Mouse (Mus musculus) liver, embryonic 16.5 days (tissue): ENCODE data around the gene Ccpg1. TPM values are rescaled to one million over a fixed set of nuclear protein-coding genes. Genes with fewer than 3 reads are reported as not detected.
A peak's percentile ranks its signal among the peaks of the same experiment; 100 is the strongest.

Source experiments
- ATAC-seq: fragments of 200-750 bp; cut with Nextera tagmentation; 2 replicates; pipeline ENCODE4 v1.8.0; 2017; ENCODE audit warnings: low read depth, mild to moderate bottlenecking, moderate number of reproducible peaks, moderate library complexity
- H3K27ac ChIP-seq: fragments of 300-500 bp; sonication (generic); 2 replicates; pipeline ENCODE4 v1.5.1; 2014; ENCODE audit warnings: mild to moderate bottlenecking, low read length
- H3K27me3 ChIP-seq: fragments of 300-500 bp; sonication (generic); 2 replicates; pipeline ENCODE4 v1.6.1; 2014; ENCODE audit warnings: low read depth, low read length, mixed read lengths; ENCODE audit not compliant: control insufficient read depth, insufficient read depth
- H3K36me3 ChIP-seq: fragments of 300-500 bp; sonication (generic); 2 replicates; pipeline ENCODE4 v1.6.1; 2014; ENCODE audit warnings: mild to moderate bottlenecking; ENCODE audit not compliant: control insufficient read depth, insufficient read depth
- H3K4me1 ChIP-seq: fragments of 300-500 bp; sonication (generic); 2 replicates; pipeline ENCODE4 v1.6.1; 2014; ENCODE audit warnings: low read depth, low read length, mixed read lengths; ENCODE audit not compliant: control insufficient read depth
- H3K4me2 ChIP-seq: fragments of 300-500 bp; sonication (generic); 2 replicates; pipeline ENCODE4 v1.6.1; 2014; ENCODE audit warnings: low read depth, low read length, mixed read lengths
- H3K4me3 ChIP-seq: fragments of 300-500 bp; sonication (generic); 2 replicates; pipeline ENCODE4 v1.5.1; 2014; ENCODE audit warnings: low read depth, mild to moderate bottlenecking, low read length
- H3K9ac ChIP-seq: fragments of 300-500 bp; sonication (generic); 2 replicates; pipeline ENCODE4 v1.6.1; 2014; ENCODE audit warnings: low read depth, low read length
- H3K9me3 ChIP-seq: fragments of 300-500 bp; sonication (generic); replicated peaks from 2 replicates; pipeline ENCODE4 v1.6.1; 2016; ENCODE audit warnings: low read length; ENCODE audit not compliant: control insufficient read depth
- WGBS: fragments of 180-500 bp; shearing (Covaris S2); extraction: QIAGEN DNeasy Blood & Tissue Kit; methylation state at CpG from one replicate; pipeline ENCODE4 v1.1.7; 2014; ENCODE audit not compliant: insufficient replicate concordance; 5-methylcytosine and 5-hydroxymethylcytosine counted together
- polyA plus RNA-seq: library from polyadenylated mRNA; unstranded; fragments of >200 nt; fragmentation: Nextera tagmentation; extraction: Ambion mirVana; gene quantifications from 2 replicates; pipeline ENCODE4 v1.2.1, GENCODE M21; 2015

Gene Ccpg1
- 11.3 and 13.3 TPM in 2 replicates for polyA plus RNA-seq

GRCm38 (mm10) chr9:72985250-72986220 is at the start of gene Ccpg1, which contains the start of gene Ccpg1os:
Gene Ccpg1, plus strand, starts transcription at chr9:72985429.
Gene Ccpg1os, minus strand, starts transcription at chr9:72985382.
- Histone ChIP-seq H3K9me3 (no peaks in the 10 kb centered on the region), H3K9ac (peak within 1 kb of the TSS; percentile 85), H3K4me1 (peaks cover 16% of the 10 kb centered on the region), H3K4me3 (peak within 1 kb of the TSS; percentile 91), H3K27ac (peak within 1 kb of the TSS; percentile 87), H3K36me3 (no peaks in the 10 kb centered on the region), H3K4me2 (peak within 1 kb of the TSS; percentile 97), H3K27me3 (no peaks in the 10 kb centered on the region)
- ATAC-seq, result peak; percentile 99
- WGBS, result under 1% methylated on average over 88 of the region's 88 CpGs

GRCm38 (mm10) chr9:72936301-72936700 is 48.9 kb upstream of the Ccpg1 start:
- no peak for ATAC-seq
- Histone ChIP-seq H3K4me3 (no peak overlapping the region), H3K27me3 (no peaks in the 10 kb centered on the region), H3K4me2 (no peak overlapping the region), H3K9me3 (no peaks in the 10 kb centered on the region), H3K27ac (no peak overlapping the region), H3K4me1 (no peaks in the 10 kb centered on the region), H3K9ac (no peak overlapping the region), H3K36me3 (no peaks in the 10 kb centered on the region)
- 57% methylated on average over 2 of the region's 2 CpGs for WGBS

GRCm38 (mm10) chr9:72943424-72943823 is 41.8 kb upstream of the Ccpg1 start:
- no peak overlapping the region for H3K4me2 ChIP-seq
- no peaks in the 10 kb centered on the region for H3K36me3 ChIP-seq
- no peak overlapping the region for H3K4me3 ChIP-seq
- H3K4me1 ChIP-seq, result no peaks in the 10 kb centered on the region
- no peak overlapping the region for H3K27ac ChIP-seq
- 51% methylated on average over 3 of the region's 3 CpGs for WGBS
- no peak overlapping the region for H3K9ac ChIP-seq
- H3K9me3 ChIP-seq, result no peaks in the 10 kb centered on the region
- no peak for ATAC-seq
- no peaks in the 10 kb centered on the region for H3K27me3 ChIP-seq

- ATAC-seq, result no peak
- Histone ChIP-seq H3K4me2 (no peak overlapping the region), H3K36me3 (no peaks in the 10 kb centered on the region), H3K9me3 (no peaks in the 10 kb centered on the region), H3K4me1 (no peaks in the 10 kb centered on the region), H3K4me3 (no peak overlapping the region), H3K27me3 (no peaks in the 10 kb centered on the region), H3K9ac (no peak overlapping the region), H3K27ac (no peak overlapping the region)
- WGBS, result 76% methylated on average over 13 of the region's 13 CpGs
Measured at GRCm38 (mm10) chr9:72944286-72944685, 40.9 kb upstream of the Ccpg1 start.

GRCm38 (mm10) chr9:72947010-72947409 is 38.2 kb upstream of the Ccpg1 start:
- Histone ChIP-seq H3K4me1 (no peaks in the 10 kb centered on the region), H3K27ac (no peak overlapping the region), H3K9ac (no peak overlapping the region), H3K36me3 (no peaks in the 10 kb centered on the region), H3K9me3 (no peaks in the 10 kb centered on the region), H3K4me3 (no peak overlapping the region), H3K4me2 (no peak overlapping the region), H3K27me3 (no peaks in the 10 kb centered on the region)
- no peak for ATAC-seq
- 58% methylated on average over 1 of the region's 1 CpGs for WGBS

- no peaks in the 10 kb centered on the region for H3K4me1 ChIP-seq
- no peak for ATAC-seq
Measured at GRCm38 (mm10) chr9:72949572-72949971, 35.7 kb upstream of the Ccpg1 start.

GRCm38 (mm10) chr9:72954746-72955145 is 30.5 kb upstream of the Ccpg1 start:
- Histone ChIP-seq H3K9me3 (no peaks in the 10 kb centered on the region), H3K4me3 (no peak overlapping the region), H3K4me2 (no peak overlapping the region), H3K27me3 (no peaks in the 10 kb centered on the region), H3K36me3 (no peaks in the 10 kb centered on the region), H3K4me1 (peaks cover 4% of the 10 kb centered on the region), H3K9ac (no peak overlapping the region), H3K27ac (no peak overlapping the region)
- WGBS, result 43% methylated on average over 2 of the region's 2 CpGs
- no peak for ATAC-seq

More at GRCm38 (mm10) chr9:72949572-72949971, 35.7 kb upstream of the Ccpg1 start:
- H3K36me3 ChIP-seq, result no peaks in the 10 kb centered on the region
- H3K9ac ChIP-seq, result no peak overlapping the region
- no peaks in the 10 kb centered on the region for H3K9me3 ChIP-seq
- H3K4me2 ChIP-seq, result no peak overlapping the region
- no peaks in the 10 kb centered on the region for H3K27me3 ChIP-seq
- 61% methylated on average over 7 of the region's 7 CpGs for WGBS
- H3K4me3 ChIP-seq, result no peak overlapping the region
- no peak overlapping the region for H3K27ac ChIP-seq

GRCm38 (mm10) chr9:72955546-72955945 is 29.7 kb upstream of the Ccpg1 start:
- WGBS, result 13% methylated on average over 1 of the region's 1 CpGs
- ATAC-seq, result no peak
- H3K4me2 ChIP-seq, result no peak overlapping the region
- no peaks in the 10 kb centered on the region for H3K36me3 ChIP-seq
- peaks cover 4% of the 10 kb centered on the region for H3K4me1 ChIP-seq
- no peak overlapping the region for H3K9ac ChIP-seq
- H3K4me3 ChIP-seq, result no peak overlapping the region
- no peak overlapping the region for H3K27ac ChIP-seq
- H3K9me3 ChIP-seq, result no peaks in the 10 kb centered on the region
- H3K27me3 ChIP-seq, result no peaks in the 10 kb centered on the region
